Mouse (Mus musculus) liver, embryonic 11.5 days (tissue): Measurements from ENCODE around the gene Stat3. TPM values are rescaled to one million over a fixed set of nuclear protein-coding genes. Genes with fewer than 3 reads are reported as not detected.

Experiments used
- polyA plus RNA-seq: library from polyadenylated mRNA; unstranded; fragments of >200 nt; fragmentation: Nextera tagmentation; extraction: Ambion mirVana; gene quantifications from 2 replicates; pipeline ENCODE4 v1.2.1, GENCODE M21; 2014

The Stat3 gene
- polyA plus RNA-seq, 1 experiment from 2014 or later = 57.3 TPM

Other genes with a start within 250 kb of the Stat3 start
- gene Zfp385c, start 247.1 kb downstream of the Stat3 start, polyA plus RNA-seq = not detected in 2 replicates
- 2.5 and 3.7 TPM in 2 replicates for gene Dhx58, start 235.3 kb downstream of the Stat3 start, polyA plus RNA-seq
- gene Kat2a, start 227.1 kb downstream of the Stat3 start, polyA plus RNA-seq = 66.3 and 75.7 TPM in 2 replicates
- gene Hspb9, start 225.7 kb downstream of the Stat3 start, polyA plus RNA-seq = 0.27 and 0.30 TPM in 2 replicates
- 51.2 TPM in 2 replicates for gene Rab5c, start 201.3 kb downstream of the Stat3 start, polyA plus RNA-seq
- not detected in 2 replicates for gene Kcnh4, start 179.6 kb downstream of the Stat3 start, polyA plus RNA-seq
- not detected in 2 replicates for gene Hcrt, start 176.6 kb downstream of the Stat3 start, polyA plus RNA-seq
- gene Ghdc, start 168.6 kb downstream of the Stat3 start, polyA plus RNA-seq = 3.1 and 3.8 TPM in 2 replicates
- 46.0 and 50.1 TPM in 2 replicates for gene Stat5b, start 88.8 kb downstream of the Stat3 start, polyA plus RNA-seq
- 26.3 and 27.8 TPM in 2 replicates for gene Stat5a, start 80.2 kb downstream of the Stat3 start, polyA plus RNA-seq
- gene Cavin1, start 31.3 kb upstream of the Stat3 start, polyA plus RNA-seq = 22.6 and 23.3 TPM in 2 replicates
- gene Atp6v0a1, start 69.9 kb upstream of the Stat3 start, polyA plus RNA-seq = 55.4 and 60.0 TPM in 2 replicates
- 7.7 and 8.0 TPM in 2 replicates for gene Naglu, start 130.5 kb upstream of the Stat3 start, polyA plus RNA-seq
- gene Hsd17b1, start 138.9 kb upstream of the Stat3 start, polyA plus RNA-seq = 0.12 and 0.27 TPM in 2 replicates
- 43.3 and 45.8 TPM in 2 replicates for gene Coasy, start 143.0 kb upstream of the Stat3 start, polyA plus RNA-seq
- 45.3 and 45.6 TPM in 2 replicates for gene Mlx, start 147.7 kb upstream of the Stat3 start, polyA plus RNA-seq
- gene Psmc3ip, start 155.9 kb upstream of the Stat3 start, polyA plus RNA-seq = 40.7 and 42.8 TPM in 2 replicates
- gene Retreg3, start 180.4 kb upstream of the Stat3 start, polyA plus RNA-seq = 11.5 and 12.2 TPM in 2 replicates
- gene Tubg1, start 180.4 kb upstream of the Stat3 start, polyA plus RNA-seq = 82.3 and 85.3 TPM in 2 replicates
- gene Tubg2, start 216.4 kb upstream of the Stat3 start, polyA plus RNA-seq = 1.3 and 1.8 TPM in 2 replicates
- 0.34 and 0.40 TPM in 2 replicates for gene Cntnap1, start 231.0 kb upstream of the Stat3 start, polyA plus RNA-seq
- 3.4 and 3.8 TPM in 2 replicates for gene Plekhh3, start 231.8 kb upstream of the Stat3 start, polyA plus RNA-seq
- gene Ccr10, start 235.9 kb upstream of the Stat3 start, polyA plus RNA-seq = 0.10 TPM in 1 of 2 replicates, not detected in the other